Mouse (Mus musculus) testis, adult 10 weeks (tissue): ENCODE results near the gene Mc3r. TPM values are rescaled to one million over a fixed set of nuclear protein-coding genes. Genes with fewer than 3 reads are reported as not detected.

Experiments used
- polyA plus RNA-seq: library from polyadenylated mRNA; stranded (reverse); fragments of 350-450 nt; fragmentation: Illumina TruSeq; extraction: RNeasy Lipid Tissue Mini Kit (QIAGEN cat#74804); gene quantifications from one replicate; pipeline ENCODE4 v1.2.3, GENCODE M21; 2014; ENCODE audit warnings: low read depth, low replicate concordance

Gene Mc3r
- not detected for polyA plus RNA-seq

GRCm38 (mm10) chr2:172248106-172248764 lies at the start of gene Mc3r:
TSS of gene Mc3r (plus strand) at chr2:172248492.

Other genes with a start within 250 kb of the Mc3r start
- gene Cbln4, start 205.0 kb upstream of the Mc3r start, polyA plus RNA-seq = 0.92 TPM
- gene Fam210b, start 97.1 kb downstream of the Mc3r start, polyA plus RNA-seq = 11.5 TPM
- gene Aurka, start 122.0 kb downstream of the Mc3r start, polyA plus RNA-seq = 73.7 TPM
- gene Cstf1, start 122.2 kb downstream of the Mc3r start, polyA plus RNA-seq = 19.4 TPM
- 0.17 TPM for gene Cass4, start 145.3 kb downstream of the Mc3r start, polyA plus RNA-seq
- 3.8 TPM for gene Rtf2, start 192.1 kb downstream of the Mc3r start, polyA plus RNA-seq
- 0.11 TPM for gene Gcnt7, start 210.1 kb downstream of the Mc3r start, polyA plus RNA-seq
- gene Fam209, start 224.0 kb downstream of the Mc3r start, polyA plus RNA-seq = 410 TPM